Mouse (Mus musculus) C2C12 (cell line): ENCODE measurements around the gene Qtrt1. TPM values are rescaled to one million over a fixed set of nuclear protein-coding genes. Genes with fewer than 3 reads are reported as not detected.

Source experiments
- H3K27me3 ChIP-seq: one replicate; pipeline ENCODE4 v1.6.1; 2011; ENCODE audit not compliant: control insufficient read depth, insufficient read depth, insufficient read length
- H3K36me3 ChIP-seq: one replicate; pipeline ENCODE4 v1.6.1; 2011; ENCODE audit not compliant: control insufficient read depth, insufficient read depth
- H3K4me3 ChIP-seq: one replicate; pipeline ENCODE4 v1.5.1; 2011; ENCODE audit warnings: mild to moderate bottlenecking, control low read depth; ENCODE audit not compliant: poor library complexity, insufficient read depth, severe bottlenecking
- H3K79me2 ChIP-seq: one replicate; pipeline ENCODE4 v1.6.1; 2011; ENCODE audit not compliant: control insufficient read depth, insufficient read depth
- H3K79me3 ChIP-seq: one replicate; pipeline ENCODE4 v1.6.1; 2011; ENCODE audit warnings: low read depth, control low read depth
- H3ac ChIP-seq: one replicate; pipeline ENCODE3; 2011; ENCODE audit warnings: low read depth; ENCODE audit not compliant: control insufficient read depth, insufficient read length
- CEBPB ChIP-seq: IDR thresholded peaks from one replicate; pipeline ENCODE4 v1.6.1; 2011; ENCODE audit warnings: low read depth, mild to moderate bottlenecking, control low read depth, moderate library complexity
- CTCF ChIP-seq: IDR thresholded peaks from one replicate; pipeline ENCODE4 v1.5.1; 2011; ENCODE audit not compliant: control insufficient read depth, insufficient read depth, insufficient read length
- FOSL1 ChIP-seq: IDR thresholded peaks from one replicate; pipeline ENCODE4 v1.8.0; 2011; ENCODE audit warnings: mild to moderate bottlenecking, low read length; ENCODE audit not compliant: poor library complexity, insufficient read depth, severe bottlenecking
- MAX ChIP-seq: IDR thresholded peaks from one replicate; pipeline ENCODE4 v1.6.1; 2011; ENCODE audit warnings: mild to moderate bottlenecking, control low read depth
- MYOD1 ChIP-seq: IDR thresholded peaks from one replicate; pipeline ENCODE4 v1.6.1; 2011; ENCODE audit warnings: low read depth; ENCODE audit not compliant: control insufficient read depth, insufficient read length
- MYOG ChIP-seq: IDR thresholded peaks from one replicate; pipeline ENCODE4 v1.6.1; 2011; ENCODE audit not compliant: control insufficient read depth, insufficient read length; ENCODE audit errors: extremely low read depth
- USF1 ChIP-seq: IDR thresholded peaks from one replicate; pipeline ENCODE4 v1.6.1; 2011; ENCODE audit warnings: low read depth, mild to moderate bottlenecking, control low read depth, moderate library complexity
- polyA plus RNA-seq: library from polyadenylated mRNA; unstranded; fragments of >200 nt; fragmentation: generic; extraction: Trizol; gene quantifications from one replicate; pipeline ENCODE4 v1.2.1, GENCODE M21; 2012; ENCODE audit warnings: missing spikeins

Gene Qtrt1
- polyA plus RNA-seq, 1 experiment, result 61.7 TPM

DNA sequence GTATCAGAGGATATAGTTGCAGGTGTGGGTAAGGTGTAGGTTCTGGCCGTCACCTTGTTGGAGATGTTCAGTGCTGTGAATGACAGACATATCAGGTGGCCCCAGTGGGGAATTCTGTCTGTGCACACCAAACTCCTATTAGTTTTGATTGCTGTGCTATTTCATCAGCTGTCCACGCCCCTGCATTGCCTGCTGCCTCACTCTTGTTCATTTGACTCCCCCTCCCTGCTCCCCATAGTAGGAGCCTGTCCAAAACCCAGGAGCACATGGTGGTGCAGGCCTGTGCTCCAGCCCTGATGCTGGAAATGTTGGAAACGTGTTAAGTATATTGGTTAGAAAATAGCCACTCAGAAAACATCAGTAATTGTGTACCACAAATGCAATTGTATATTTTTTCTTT is 27.8 kb downstream of the Qtrt1 start:
- H3K27me3 ChIP-seq, result no peaks in the 10 kb centered on the region
- H3K4me3 ChIP-seq, result no peak overlapping the region
- TF ChIP-seq MYOD1 (no peak), MYOG (no peak), MAX (no peak), FOSL1 (no peak), CEBPB (no peak), USF1 (no peak), CTCF (no peak)
- peaks cover 83% of the 10 kb centered on the region for H3K79me2 ChIP-seq
- H3ac ChIP-seq, result no peak overlapping the region
- no peaks in the 10 kb centered on the region for H3K36me3 ChIP-seq
- peaks cover 34% of the 10 kb centered on the region for H3K79me3 ChIP-seq

GRCm38 (mm10) chr9:21439914-21440313 is 28.3 kb downstream of the Qtrt1 start:
- Histone ChIP-seq H3K36me3 (no peaks in the 10 kb centered on the region), H3K27me3 (no peaks in the 10 kb centered on the region), H3K4me3 (no peak overlapping the region), H3K79me2 (peaks cover 80% of the 10 kb centered on the region), H3K79me3 (peaks cover 31% of the 10 kb centered on the region), H3ac (no peak overlapping the region)
- TF ChIP-seq MAX (no peak), MYOG (no peak)

GRCm38 (mm10) chr9:21440387-21440786 is 28.8 kb downstream of the Qtrt1 start:
- H3K27me3 ChIP-seq, result no peaks in the 10 kb centered on the region
- TF ChIP-seq FOSL1, result no peak
- TF ChIP-seq MAX, result no peak
- TF ChIP-seq USF1, result no peak
- no peak for TF ChIP-seq CEBPB
- no peak for TF ChIP-seq CTCF
- TF ChIP-seq MYOD1, result no peak
- TF ChIP-seq MYOG, result no peak
- peaks cover 80% of the 10 kb centered on the region for H3K79me2 ChIP-seq
- H3K79me3 ChIP-seq, result peaks cover 28% of the 10 kb centered on the region
- H3K4me3 ChIP-seq, result no peak overlapping the region
- H3K36me3 ChIP-seq, result no peaks in the 10 kb centered on the region
- no peak overlapping the region for H3ac ChIP-seq

DNA sequence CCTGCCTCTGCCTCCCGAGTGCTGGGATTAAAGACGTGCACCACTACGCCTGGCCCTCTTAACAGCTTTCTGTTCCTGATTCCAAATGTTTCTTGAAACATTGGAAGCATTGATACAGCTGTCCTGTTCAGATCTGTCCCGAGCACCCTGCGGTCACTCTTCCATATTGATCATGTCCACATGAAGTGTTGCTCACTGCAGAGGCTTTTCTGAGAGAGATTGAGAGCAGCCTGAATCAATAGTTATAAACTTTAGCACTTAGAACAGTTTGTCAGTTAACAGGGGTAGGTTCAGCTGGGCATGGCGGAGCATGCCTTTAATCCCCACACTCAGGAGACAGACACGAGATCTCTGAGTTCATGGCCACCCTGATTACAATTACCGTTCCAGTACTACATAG is 32.2 kb downstream of the Qtrt1 start:
- H3K36me3 ChIP-seq, result no peaks in the 10 kb centered on the region
- peaks cover 80% of the 10 kb centered on the region for H3K79me2 ChIP-seq
- TF ChIP-seq FOSL1, result no peak
- TF ChIP-seq CTCF, result no peak
- TF ChIP-seq MYOD1, result no peak
- no peak for TF ChIP-seq CEBPB
- TF ChIP-seq MAX, result no peak
- TF ChIP-seq MYOG, result no peak
- TF ChIP-seq USF1, result no peak
- no peak overlapping the region for H3ac ChIP-seq
- peaks cover 22% of the 10 kb centered on the region for H3K79me3 ChIP-seq
- no peaks in the 10 kb centered on the region for H3K27me3 ChIP-seq
- H3K4me3 ChIP-seq, result no peak overlapping the region

GRCm38 (mm10) chr9:21444574-21444973 is 32.9 kb downstream of the Qtrt1 start:
- Histone ChIP-seq H3K36me3 (no peaks in the 10 kb centered on the region), H3ac (no peak overlapping the region), H3K79me2 (peaks cover 80% of the 10 kb centered on the region), H3K4me3 (no peak overlapping the region), H3K27me3 (no peaks in the 10 kb centered on the region), H3K79me3 (peaks cover 25% of the 10 kb centered on the region)
- TF ChIP-seq CEBPB (no peak), CTCF (no peak), USF1 (no peak), MAX (no peak), FOSL1 (no peak), MYOD1 (no peak), MYOG (no peak)

DNA sequence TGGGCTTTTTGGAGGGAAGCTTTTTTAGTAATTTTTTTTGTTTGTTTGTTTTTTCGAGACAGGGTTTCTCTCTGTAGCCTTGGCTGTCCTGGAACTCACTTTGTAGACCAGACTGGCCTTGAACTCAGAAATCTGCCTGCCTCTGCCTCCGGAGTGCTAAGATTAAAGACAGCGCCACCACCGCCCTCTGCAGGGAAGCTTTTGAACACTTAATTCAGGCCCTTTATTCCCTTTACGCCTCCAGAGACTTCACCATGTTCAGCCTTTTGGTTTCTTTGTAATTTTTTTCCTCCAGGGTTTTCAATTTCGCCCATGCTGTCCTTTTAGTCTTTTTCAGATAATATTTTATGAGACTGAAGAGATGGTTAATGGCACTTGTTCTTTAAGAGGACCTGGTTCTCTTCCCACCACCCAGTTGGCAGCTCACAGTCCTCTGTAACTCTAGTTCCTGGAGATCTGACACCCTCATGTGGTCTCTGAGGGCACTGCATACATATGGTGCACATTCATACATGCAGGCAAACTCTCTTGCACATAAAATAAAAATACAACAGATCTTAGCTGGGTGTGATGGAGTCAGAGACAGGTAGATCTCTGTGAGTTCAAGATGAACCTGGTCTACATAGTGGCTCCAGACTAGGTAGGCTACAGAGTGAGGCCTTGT is 33.6 kb downstream of the Qtrt1 start:
- no peak overlapping the region for H3K4me3 ChIP-seq
- no peaks in the 10 kb centered on the region for H3K27me3 ChIP-seq
- H3K79me2 ChIP-seq, result peaks cover 80% of the 10 kb centered on the region
- H3K36me3 ChIP-seq, result no peaks in the 10 kb centered on the region
- H3K79me3 ChIP-seq, result peaks cover 25% of the 10 kb centered on the region
- H3ac ChIP-seq, result no peak overlapping the region
- TF ChIP-seq FOSL1 (no peak), USF1 (no peak), CEBPB (no peak), CTCF (no peak), MYOD1 (no peak), MAX (no peak), MYOG (no peak)
